Comparison of ENCODE assay signal across 1 mouse cellular context in the genomic region with DNA sequence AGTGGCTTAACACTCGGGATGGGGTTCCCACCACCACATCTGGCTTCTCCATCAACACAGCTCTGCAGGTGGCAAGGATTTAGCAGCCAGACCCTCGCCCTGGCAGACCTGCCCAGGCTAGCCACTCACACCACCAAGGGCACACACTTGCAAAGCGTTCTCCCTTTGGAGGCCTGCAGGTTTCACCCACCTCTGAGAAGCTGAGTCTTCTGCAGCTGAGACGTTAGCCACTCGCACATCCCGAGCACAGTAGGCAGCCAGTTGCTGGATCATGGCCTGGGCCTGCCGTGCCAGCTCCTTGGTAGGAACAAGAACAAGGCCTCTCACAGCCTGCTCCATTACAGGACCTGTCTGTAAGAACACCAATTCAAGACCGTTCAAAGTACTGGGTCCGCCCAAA.
TF ChIP-seq lines count a peak whose summit lies in the region.

No protein-coding gene starts in this region.

TF ChIP-seq in CH12.LX, 34 proteins besides CTCF, POLR2A, EP300 and RAD21 (continued from another document):
- TF ChIP-seq IRF4 (IDR thresholded peaks at IDR 0.05; ENCODE audit: low read depth, low read length): no peak
- TF ChIP-seq MAX (IDR thresholded peaks at IDR 0.05; ENCODE audit: low read length): no peak
- no peak for TF ChIP-seq TBP (conservative IDR thresholded peaks at IDR 0.05; ENCODE audit: low read depth, low read length)
- no peak for TF ChIP-seq SMC3 (IDR thresholded peaks at IDR 0.05; ENCODE audit: low read depth, low read length)
- no peak for TF ChIP-seq USF2 (conservative IDR thresholded peaks at IDR 0.05; ENCODE audit: low read depth, low read length)
- TF ChIP-seq ELF1 (IDR thresholded peaks at IDR 0.05; ENCODE audit: low read depth, low read length): no peak
- no peak for TF ChIP-seq ZNF384 (IDR thresholded peaks at IDR 0.05; ENCODE audit: low read depth, low read length)
- no peak for TF ChIP-seq HCFC1 (IDR thresholded peaks at IDR 0.05; ENCODE audit: low read depth, low read length)
- no peak for TF ChIP-seq USF1 (IDR thresholded peaks at IDR 0.05; ENCODE audit: low read depth, low read length)
- TF ChIP-seq NRF1 (IDR thresholded peaks at IDR 0.05; ENCODE audit: low read depth, low read length): no peak
- no peak for TF ChIP-seq E2F4 (IDR thresholded peaks at IDR 0.05; ENCODE audit: insufficient replicate concordance, low read depth, low read length)
